Mouse (Mus musculus): ENCODE results near the gene Duoxa1.
"Not testable (repeated sequence)": the region's sequence is repeated elsewhere in the genome, so short reads cannot be mapped to it uniquely, and the experiment has no call there.

Gene Duoxa1

DNA sequence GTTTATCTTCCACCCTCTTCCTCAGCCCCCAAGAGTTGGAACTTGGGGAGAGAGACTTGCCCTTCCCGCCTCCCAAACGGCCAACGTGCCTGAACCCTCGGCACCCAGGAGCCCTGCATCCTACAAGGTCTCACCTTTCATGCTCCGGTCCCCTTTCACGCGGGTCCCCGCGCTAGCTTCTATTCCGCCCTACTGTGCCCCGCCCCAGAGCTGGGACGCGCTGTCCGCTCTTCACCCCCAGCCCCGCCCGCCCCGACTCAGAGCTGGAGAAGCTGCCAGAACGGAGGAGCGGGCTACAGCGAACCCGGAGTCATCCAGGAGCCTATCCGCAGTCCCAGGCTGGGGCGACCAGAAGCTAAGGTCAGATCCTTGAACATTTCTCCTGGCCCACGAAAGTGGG, at the start of gene Duoxa1:
Duoxa1 (minus strand) TSS at position 195 of the 400 bp plus-strand sequence.
- no peak for DNase-seq (ENCODE audit: low read depth, low spot score)

DNA sequence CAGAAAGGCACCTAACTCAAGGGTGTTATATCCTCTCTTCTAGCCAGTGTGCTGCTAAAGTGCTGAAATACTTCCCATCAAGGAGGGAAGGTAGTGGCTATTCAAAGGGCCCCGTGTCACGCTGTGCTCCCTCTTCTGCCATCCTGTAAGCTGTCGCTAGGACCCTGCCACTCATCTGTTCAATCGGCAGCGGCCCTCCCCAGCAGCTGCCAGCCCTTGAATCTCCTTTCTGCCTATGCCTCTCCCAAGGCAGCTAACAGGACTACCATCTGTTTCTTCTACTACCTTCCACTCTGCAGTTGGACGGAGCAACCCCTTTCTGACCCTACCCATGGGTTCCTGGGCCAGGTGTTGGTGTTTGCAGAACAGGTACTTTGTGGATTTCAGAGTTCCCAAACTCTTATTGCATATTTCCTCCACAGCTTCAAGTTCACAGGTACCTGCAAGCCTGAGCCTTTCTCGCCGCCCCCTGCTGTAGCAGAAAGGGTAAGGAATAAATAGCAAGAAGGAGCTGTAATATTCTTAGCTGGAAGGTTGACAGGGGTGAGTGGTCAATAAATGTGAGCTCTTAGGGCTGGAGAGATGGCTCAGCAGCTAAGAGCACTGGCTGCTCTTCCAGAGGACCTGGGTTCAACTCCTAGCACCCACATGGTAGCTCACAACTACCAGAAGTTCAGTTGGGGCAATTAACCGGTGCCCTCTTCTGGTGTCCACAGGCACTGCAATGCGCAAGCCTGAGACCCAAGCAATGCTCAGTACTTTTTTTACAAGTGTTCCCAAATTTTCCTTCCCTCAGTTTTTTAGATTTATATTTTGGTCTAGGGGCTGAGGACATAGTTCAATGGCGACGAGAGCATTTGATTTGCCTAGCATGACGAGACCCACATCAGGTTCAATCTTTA, 49.3 kb upstream of the Duoxa1 start:
- no peak for DNase-seq (ENCODE audit: low read depth, low spot score)

DNA sequence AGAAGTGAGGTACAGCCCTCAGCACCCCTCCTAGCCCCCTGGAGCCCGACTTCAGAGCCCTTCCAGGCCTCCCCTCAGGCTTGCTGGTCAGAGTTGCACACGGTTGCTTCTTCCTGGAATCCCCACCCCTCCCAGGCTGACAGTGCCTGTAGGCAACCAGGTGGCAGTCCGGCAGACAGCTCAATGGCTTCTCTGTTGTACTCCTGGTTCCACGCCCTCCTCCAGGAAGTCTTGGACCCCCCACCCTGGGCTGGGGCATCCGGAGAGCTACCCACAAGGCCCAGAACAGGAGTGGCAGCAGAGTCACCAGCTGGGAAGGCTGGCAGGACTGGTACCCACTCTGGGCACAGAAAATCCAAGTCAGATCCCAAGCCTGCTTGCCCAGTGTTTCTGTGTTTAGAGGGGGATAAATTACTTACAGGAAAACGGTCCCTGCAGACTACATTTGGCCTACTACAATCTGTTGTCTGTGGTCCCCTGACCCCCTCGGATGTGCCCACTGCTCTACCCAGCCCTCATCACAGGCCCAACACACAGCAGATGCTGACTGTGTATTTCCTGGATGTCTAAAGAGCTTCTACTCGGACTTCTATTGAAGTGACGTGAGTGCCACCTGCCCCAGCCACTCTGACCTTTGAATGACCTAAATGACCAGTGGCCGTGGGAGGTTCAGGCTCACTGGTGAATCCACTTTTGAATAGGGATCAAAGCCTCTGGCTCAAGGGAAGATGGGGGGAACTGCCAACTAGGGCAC, 48.5 kb upstream of the Duoxa1 start:
- DNase-seq (ENCODE audit: low read depth, low spot score), result no peak

DNA sequence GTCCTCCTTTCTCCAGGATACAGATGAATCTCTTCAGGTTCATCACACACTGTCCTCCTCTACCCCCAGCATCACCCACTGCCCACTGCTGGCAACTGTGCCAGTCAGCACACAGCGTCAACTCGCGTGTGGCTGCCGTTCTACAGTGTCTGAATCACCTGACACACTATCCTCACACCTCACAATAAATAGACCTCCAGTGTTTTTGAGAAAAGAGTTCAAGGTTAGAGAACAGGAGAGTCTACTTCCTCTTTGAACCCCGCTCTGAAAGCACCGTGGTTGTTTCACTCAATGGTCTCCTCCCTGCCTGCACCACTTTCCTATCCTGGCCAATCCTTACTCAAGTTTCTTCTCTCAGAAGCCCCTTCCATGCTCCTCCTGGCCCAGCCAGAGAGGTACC, 47.7 kb upstream of the Duoxa1 start:
- DNase-seq (ENCODE audit: low read depth, low spot score), result no peak

GRCm38 (mm10) chr2:122360310-122360709, 46.8 kb upstream of the Duoxa1 start:
- no peak for DNase-seq (ENCODE audit: low read depth, low spot score)

GRCm38 (mm10) chr2:122356187-122356586, 42.7 kb upstream of the Duoxa1 start:
- DNase-seq (ENCODE audit: low read depth, low spot score), result no peak

DNA sequence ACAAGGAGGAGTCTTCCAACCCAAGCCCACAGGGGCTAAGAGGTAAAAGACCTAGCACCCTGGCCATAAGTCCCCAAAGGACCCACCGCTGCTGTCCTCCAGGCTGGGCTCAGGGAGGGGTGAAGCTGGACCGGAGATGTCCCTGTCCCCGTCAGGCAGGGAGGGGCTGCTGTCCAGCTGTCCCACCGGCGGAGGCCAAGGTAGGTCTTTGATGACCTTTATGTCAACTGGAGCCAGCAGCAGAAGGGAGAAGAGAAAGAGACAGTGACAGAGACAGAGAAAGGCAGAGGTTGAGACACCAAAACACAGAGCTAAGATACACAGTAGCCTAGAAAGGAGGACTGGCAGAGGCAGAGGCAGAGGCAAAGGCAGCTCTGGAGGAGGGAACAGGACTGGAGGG, 41.9 kb upstream of the Duoxa1 start:
- DNase-seq (ENCODE audit: low read depth, low spot score), result no peak

GRCm38 (mm10) chr2:122354191-122354929, 40.8 kb upstream of the Duoxa1 start:
- DNase-seq (ENCODE audit: low read depth, low spot score), result no peak

- DNase-seq (ENCODE audit: low read depth, low spot score), result no peak
These were observed 40.2 kb upstream of the Duoxa1 start for GRCm38 (mm10) chr2:122353765-122354164.

DNA sequence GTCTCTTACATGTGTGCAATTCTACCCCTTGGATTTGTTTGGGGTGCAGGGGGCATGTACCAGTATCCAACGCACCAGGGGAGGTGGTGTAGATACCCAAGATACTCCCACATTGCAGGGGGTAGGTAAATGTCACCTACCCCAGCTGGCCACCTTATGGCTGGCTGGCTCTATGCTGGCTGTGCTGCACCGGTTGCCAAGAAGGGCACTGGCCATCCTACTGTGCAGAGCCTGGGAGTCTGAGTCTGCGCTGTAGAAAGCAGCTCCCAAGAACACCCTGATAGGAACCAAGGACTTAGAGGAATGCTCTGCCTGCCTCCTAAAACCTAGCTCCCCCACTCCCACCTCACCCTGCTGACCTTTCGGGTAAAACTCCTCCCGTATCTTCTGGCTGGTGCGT, 39.5 kb upstream of the Duoxa1 start:
- DNase-seq (ENCODE audit: low read depth, low spot score), result no peak

DNA sequence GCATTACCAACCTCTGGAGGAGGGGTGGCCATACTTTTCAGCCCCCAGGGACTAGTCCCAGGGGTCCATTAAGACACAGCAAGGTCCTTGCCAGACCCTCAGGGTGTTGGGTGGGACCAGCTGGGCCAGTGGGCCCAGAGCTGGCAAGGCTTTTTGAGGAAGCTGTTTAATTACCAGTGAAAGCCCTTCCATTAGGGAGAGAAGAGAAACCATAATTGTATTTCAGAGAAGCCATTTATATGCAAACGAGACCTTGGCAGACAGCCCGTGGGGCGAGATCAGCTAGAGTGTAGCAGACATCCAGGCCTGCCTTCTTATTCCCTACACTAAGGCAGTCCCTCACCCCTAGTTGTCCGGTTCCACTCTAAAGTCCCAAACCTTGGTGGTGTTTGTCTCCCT, 38.4 kb upstream of the Duoxa1 start:
- peak; percentile 80 for DNase-seq (ENCODE audit: low read depth, low spot score)

- no peak for DNase-seq (ENCODE audit: low read depth, low spot score)
These were observed 37.8 kb upstream of the Duoxa1 start for GRCm38 (mm10) chr2:122351156-122351930.

DNA sequence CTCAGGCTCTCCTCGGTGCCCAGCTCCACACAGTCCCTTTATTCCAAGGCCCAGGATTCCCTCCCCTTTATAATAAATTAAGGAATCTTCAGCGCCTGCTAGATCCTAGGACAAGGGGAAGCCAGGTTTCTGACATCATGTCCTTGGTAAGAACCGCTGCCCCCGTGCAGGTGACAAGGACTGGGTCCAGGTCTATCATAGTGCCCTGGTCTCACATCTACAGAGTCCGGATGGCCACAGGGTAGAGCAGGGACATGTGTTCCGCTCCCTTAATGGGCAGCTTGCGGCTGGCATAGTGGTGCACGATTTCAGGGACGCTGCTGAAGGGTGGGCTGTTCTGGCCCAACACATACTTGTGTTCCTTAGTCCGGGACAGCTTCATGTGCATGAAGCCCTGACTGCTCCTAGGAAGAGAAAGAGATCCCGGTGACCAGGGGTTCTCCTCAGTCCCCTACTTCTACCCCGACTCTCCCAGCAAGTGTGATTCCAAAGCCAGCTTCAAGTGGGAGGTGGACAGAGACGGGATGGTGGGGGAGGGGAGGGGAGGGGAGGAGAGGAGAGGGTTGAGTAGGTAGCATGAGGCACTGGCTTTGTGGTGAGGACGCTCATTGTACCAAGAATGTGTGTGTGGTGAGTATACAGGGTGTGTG, 35.7 kb upstream of the Duoxa1 start:
- no peak for DNase-seq (ENCODE audit: low read depth, low spot score)

GRCm38 (mm10) chr2:122348531-122349131, 35.1 kb upstream of the Duoxa1 start:
- DNase-seq (ENCODE audit: low read depth, low spot score), result peak; percentile 72

- no peak for DNase-seq (ENCODE audit: low read depth, low spot score)
These were observed 33.7 kb upstream of the Duoxa1 start for GRCm38 (mm10) chr2:122347257-122347656.

DNA sequence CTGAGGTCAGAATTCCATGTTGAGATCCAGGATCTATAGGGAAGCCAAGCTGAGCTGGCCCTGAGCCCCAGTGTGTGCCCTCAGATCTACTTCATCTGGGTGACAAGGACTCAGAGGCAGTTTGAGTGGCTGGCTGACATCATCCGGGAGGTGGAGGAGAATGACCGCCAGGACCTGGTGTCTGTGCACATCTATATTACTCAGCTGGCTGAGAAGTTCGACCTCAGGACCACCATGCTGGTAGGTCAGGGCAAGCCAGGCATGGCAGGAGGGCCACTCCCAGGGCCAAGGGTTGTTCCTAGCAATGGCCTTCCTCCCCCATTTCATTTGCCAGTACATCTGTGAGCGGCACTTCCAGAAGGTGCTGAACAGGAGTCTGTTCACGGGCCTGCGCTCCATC, 32.6 kb upstream of the Duoxa1 start:
- not testable (repeated sequence) for DNase-seq (ENCODE audit: low read depth, low spot score)

- DNase-seq (ENCODE audit: low read depth, low spot score), result no peak
These were observed 31.8 kb upstream of the Duoxa1 start for GRCm38 (mm10) chr2:122345106-122345893.

DNA sequence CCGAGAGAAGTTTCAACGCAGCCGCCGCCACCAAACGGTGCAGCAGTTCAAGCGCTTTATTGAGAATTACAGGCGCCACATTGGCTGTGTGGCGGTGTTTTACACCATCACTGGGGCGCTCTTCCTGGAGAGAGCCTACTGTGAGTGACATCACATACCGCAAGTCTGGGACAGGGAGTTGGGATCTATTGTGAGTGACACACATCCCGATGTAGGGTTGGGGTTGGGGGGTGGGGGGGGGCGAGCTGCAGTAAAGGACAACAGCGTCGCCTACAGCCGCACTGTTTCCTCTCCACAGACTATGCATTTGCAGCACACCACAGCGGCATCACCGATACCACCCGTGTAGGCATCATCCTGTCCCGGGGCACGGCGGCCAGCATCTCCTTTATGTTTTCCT, 23.8 kb upstream of the Duoxa1 start:
- peak; percentile 27 for DNase-seq (ENCODE audit: low read depth, low spot score)

GRCm38 (mm10) chr2:122334170-122334569, 20.6 kb upstream of the Duoxa1 start:
- DNase-seq (ENCODE audit: low read depth, low spot score), result peak; percentile 95

DNA sequence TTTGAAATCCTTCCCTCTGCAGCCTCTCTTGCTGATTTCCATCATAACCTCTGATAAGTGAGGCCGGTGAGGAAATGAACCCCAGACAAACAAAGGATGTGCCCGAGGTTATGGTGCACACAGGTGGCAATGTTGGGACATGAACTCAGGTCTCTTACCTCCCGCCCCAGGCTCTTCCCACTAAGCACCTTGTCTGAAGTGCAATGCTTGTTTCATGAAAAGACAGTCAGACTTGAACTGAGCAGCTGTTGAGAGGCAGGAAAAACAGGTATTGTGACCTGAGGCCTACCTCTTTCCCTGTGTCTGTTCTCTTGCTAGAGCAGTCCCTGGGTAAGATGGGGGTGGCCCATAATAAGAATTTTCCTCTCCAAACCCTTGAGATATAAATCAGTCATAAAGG, 18.7 kb upstream of the Duoxa1 start:
- DNase-seq (ENCODE audit: low read depth, low spot score), result no peak
